In genomic region chr7:19003902-19004630, GRCm38 (mm10) we compare ENCODE assay signal across 1 mouse cellular context.
TF ChIP-seq lines count a peak whose summit lies in the region.

Gene Irf2bp1, plus strand, starts transcription at chr7:19004044.

TF ChIP-seq in CH12.LX, 34 proteins besides CTCF, POLR2A, EP300 and RAD21 (continued from another document):
- peak; percentile 61 for TF ChIP-seq TCF12 (IDR thresholded peaks at IDR 0.05; ENCODE audit: low read depth, low read length)
- TF ChIP-seq MEF2A (IDR thresholded peaks at IDR 0.05; ENCODE audit: borderline replicate concordance, low read depth, low read length): peak; percentile 57; the same call in 1 of the 2 replicates
- TF ChIP-seq ZC3H11A (IDR thresholded peaks at IDR 0.05; ENCODE audit: low read depth, low read length): no peak
